In genomic region chr15:78836086-78836621, GRCm38 (mm10) we compare ENCODE assay signal across 8 mouse cellular contexts. TPM values are rescaled to one million over a fixed set of nuclear protein-coding genes. Genes with fewer than 3 reads are reported as not detected.
DNase-seq lines count a peak whose midpoint lies in the region; ATAC-seq lines count a peak whose summit lies in the region.

No protein-coding gene starts in this region.

- no peak overlapping the region for H3K4me3 ChIP-seq in embryonic facial prominence, embryonic 14.5 days (ENCODE audit: low read depth, low read length)
- no peak overlapping the region for H3K4me3 ChIP-seq in midbrain, embryonic 13.5 days (replicated peaks)

- DNase-seq in adipocyte (ENCODE audit: low spot score) = peak; percentile 69
- DNase-seq in embryonic facial prominence, embryonic 14.5 days (ENCODE audit: low spot score) = peak; percentile 70
- peak; percentile 74 for DNase-seq in heart, postnatal 25 days (ENCODE audit: low spot score)
- peak; percentile 75 to 84 for DNase-seq in kidney, postnatal 4 days
- DNase-seq in urinary bladder, postnatal 10 days (ENCODE audit: low spot score) = no peak
- no peak for DNase-seq in urinary bladder, adult 18-20 months (ENCODE audit: low spot score in 2 of 2)

- H3K27ac ChIP-seq in embryonic facial prominence, embryonic 14.5 days (replicated peaks; ENCODE audit: low read depth, low read length) = peak overlapping the region; percentile 76
- H3K27ac ChIP-seq in midbrain, embryonic 13.5 days = no peak overlapping the region

- WGBS in embryonic facial prominence, embryonic 14.5 days = 33% methylated on average over 8 of the region's 8 CpGs
- WGBS in midbrain, embryonic 13.5 days = 38% methylated on average over 8 of the region's 8 CpGs

- H3K27me3 ChIP-seq in embryonic facial prominence, embryonic 14.5 days (replicated peaks; ENCODE audit: control insufficient read depth, insufficient read depth, low read length) = no peaks in the 10 kb centered on the region
- H3K27me3 ChIP-seq in midbrain, embryonic 13.5 days = peaks cover 9% of the 10 kb centered on the region

- intact Hi-C loops in heart, postnatal 25 days (cut with DNase I) = loop anchor here (2.0 kb wide), 1 partner anchor 49 kb away; no protein-coding TSS in a partner anchor

- H3K4me2 ChIP-seq in embryonic facial prominence, embryonic 14.5 days (ENCODE audit: low read depth, low read length) = no peak overlapping the region
- H3K4me2 ChIP-seq in midbrain, embryonic 13.5 days (replicated peaks) = no peak overlapping the region

- H3K4me1 ChIP-seq in embryonic facial prominence, embryonic 14.5 days (ENCODE audit: control insufficient read depth, insufficient read depth, low read length) = peaks cover 56% of the 10 kb centered on the region
- H3K4me1 ChIP-seq in midbrain, embryonic 13.5 days (replicated peaks) = peaks cover 53% of the 10 kb centered on the region

- no peaks in the 10 kb centered on the region for H3K9me3 ChIP-seq in embryonic facial prominence, embryonic 14.5 days (ENCODE audit: control insufficient read depth, low read length)
- H3K9me3 ChIP-seq in midbrain, embryonic 13.5 days = no peaks in the 10 kb centered on the region

- H3K36me3 ChIP-seq in embryonic facial prominence, embryonic 14.5 days (ENCODE audit: control insufficient read depth, insufficient read depth, low read length) = no peaks in the 10 kb centered on the region
- H3K36me3 ChIP-seq in midbrain, embryonic 13.5 days = no peaks in the 10 kb centered on the region

- ATAC-seq in embryonic facial prominence, embryonic 14.5 days (ENCODE audit: low read depth) = no peak
- ATAC-seq in midbrain, embryonic 13.5 days = no peak
- no peak for ATAC-seq in granulocyte monocyte progenitor cell, adult 5-6 weeks (replicated peaks; ENCODE audit: poor library complexity, severe bottlenecking)

- H3K9ac ChIP-seq in embryonic facial prominence, embryonic 14.5 days (ENCODE audit: low read depth, low read length) = no peak overlapping the region
- H3K9ac ChIP-seq in midbrain, embryonic 13.5 days (replicated peaks) = 0 out of 2 replicates have a peak overlapping the region, but pooled peaks have one; percentile 36

RNA-seq across cellular contexts. Expression of gene Cdc42ep1, which starts 6.3 kb away (rescaled TPM):
- polyA plus RNA-seq in embryonic facial prominence, embryonic 14.5 days (2014; fragmentation: Nextera tagmentation; extraction: Ambion mirVana) = 30.8 and 36.1 TPM in 2 replicates
- 10 to 100 TPM; 34.1 to 41.0 TPM for total RNA-seq in heart, postnatal 25 days (2021)
- polyA plus RNA-seq in midbrain, embryonic 13.5 days (2015; fragmentation: Nextera tagmentation; extraction: Ambion mirVana) = 7.0 and 8.5 TPM in 2 replicates
- not detected in 2 replicates for total RNA-seq in granulocyte monocyte progenitor cell, adult 5-6 weeks (2014; fragmentation: Nextera tagmentation)
- not detected in 2 replicates for total RNA-seq in granulocyte monocyte progenitor cell, adult 5-6 weeks (2017)

RNA-seq across cellular contexts. Expression of gene Lgals2, which starts 19.2 kb away (rescaled TPM):
- polyA plus RNA-seq in embryonic facial prominence, embryonic 14.5 days (2014; fragmentation: Nextera tagmentation; extraction: Ambion mirVana) = 0.89 and 1.4 TPM in 2 replicates
- under 1 TPM; 0.62 to 0.64 TPM for total RNA-seq in heart, postnatal 25 days (2021)
- 1.1 TPM in 1 of 2 replicates, not detected in the other for polyA plus RNA-seq in midbrain, embryonic 13.5 days (2015; fragmentation: Nextera tagmentation; extraction: Ambion mirVana)
- total RNA-seq in granulocyte monocyte progenitor cell, adult 5-6 weeks (2014; fragmentation: Nextera tagmentation) = not detected in 2 replicates
- not detected in 2 replicates for total RNA-seq in granulocyte monocyte progenitor cell, adult 5-6 weeks (2017)

RNA-seq across cellular contexts. Expression of gene Card10, which starts 33.3 kb away (rescaled TPM):
- polyA plus RNA-seq in embryonic facial prominence, embryonic 14.5 days (2014; fragmentation: Nextera tagmentation; extraction: Ambion mirVana) = 6.1 and 6.3 TPM in 2 replicates
- total RNA-seq in heart, postnatal 25 days (2021) = 10 to 100 TPM; 14.8 to 18.3 TPM
- 1.0 and 1.2 TPM in 2 replicates for polyA plus RNA-seq in midbrain, embryonic 13.5 days (2015; fragmentation: Nextera tagmentation; extraction: Ambion mirVana)
- not detected in 2 replicates for total RNA-seq in granulocyte monocyte progenitor cell, adult 5-6 weeks (2014; fragmentation: Nextera tagmentation)
- total RNA-seq in granulocyte monocyte progenitor cell, adult 5-6 weeks (2017) = 0.22 TPM in 1 of 2 replicates, not detected in the other

RNA-seq across cellular contexts. Expression of gene Gga1, which starts 40.8 kb away (rescaled TPM):
- polyA plus RNA-seq in embryonic facial prominence, embryonic 14.5 days (2014; fragmentation: Nextera tagmentation; extraction: Ambion mirVana) = 42.5 and 46.9 TPM in 2 replicates
- total RNA-seq in heart, postnatal 25 days (2021) = 10 to 100 TPM; 41.6 to 43.8 TPM
- 47.8 and 49.2 TPM in 2 replicates for polyA plus RNA-seq in midbrain, embryonic 13.5 days (2015; fragmentation: Nextera tagmentation; extraction: Ambion mirVana)
- 46.3 and 48.6 TPM in 2 replicates for total RNA-seq in granulocyte monocyte progenitor cell, adult 5-6 weeks (2014; fragmentation: Nextera tagmentation)
- 13.9 and 17.6 TPM in 2 replicates for total RNA-seq in granulocyte monocyte progenitor cell, adult 5-6 weeks (2017)

Comparison
In these comparisons a context has a peak if more than half of its experiments do, and no peak if none do; other contexts are left out.
1. DNase-seq: peak in adipocyte (single experiment), embryonic facial prominence, embryonic 14.5 days (single experiment), heart, postnatal 25 days (single experiment) and kidney, postnatal 4 days (2 of 2); none in urinary bladder, postnatal 10 days (single experiment) and urinary bladder, adult 18-20 months (0 of 2).
2. RNA of gene Cdc42ep1, which starts 6.3 kb away (total RNA-seq): 34.1 to 41.0 TPM in heart, postnatal 25 days; not detected in granulocyte monocyte progenitor cell, adult 5-6 weeks; every median in the first group is over 10 times any median in the second.
3. RNA of gene Card10, which starts 33.3 kb away (total RNA-seq): 14.8 to 18.3 TPM in heart, postnatal 25 days; 0.22 TPM in granulocyte monocyte progenitor cell, adult 5-6 weeks; every median in the first group is over 10 times any median in the second.